Mouse (Mus musculus): ENCODE results near the gene Tmem189. TPM values are rescaled to one million over a fixed set of nuclear protein-coding genes. Genes with fewer than 3 reads are reported as not detected.

Gene Tmem189
- total RNA-seq, 2 experiments from 2014 or later: 27.4 to 28.0 TPM

GRCm38 (mm10) chr2:167683721-167684120, 5.9 kb downstream of the Tmem189 start:
- no peak for DNase-seq (ENCODE audit: low spot score in 2 of 2)

GRCm38 (mm10) chr2:167680657-167681056, 9.0 kb downstream of the Tmem189 start:
- DNase-seq (ENCODE audit: low spot score in 2 of 2): peak in 1 of 2 experiments; percentile 56

- peak; percentile 80 to 84 for DNase-seq (ENCODE audit: low spot score in 2 of 2)
Observed at GRCm38 (mm10) chr2:167679902-167680430, 9.7 kb downstream of the Tmem189 start.

- no peak for DNase-seq (ENCODE audit: low spot score in 2 of 2)
Observed at GRCm38 (mm10) chr2:167678600-167678999, 11.0 kb downstream of the Tmem189 start.

- DNase-seq (ENCODE audit: low spot score in 2 of 2): no peak
Observed at GRCm38 (mm10) chr2:167675120-167675909, 14.3 kb downstream of the Tmem189 start.

- peak in 1 of 2 experiments; percentile 49 for DNase-seq (ENCODE audit: low spot score in 2 of 2)
Observed at GRCm38 (mm10) chr2:167672212-167672685, 17.4 kb downstream of the Tmem189 start.

- no peak for DNase-seq (ENCODE audit: low spot score in 2 of 2)
Observed at GRCm38 (mm10) chr2:167671101-167671633, 18.5 kb downstream of the Tmem189 start.

GRCm38 (mm10) chr2:167669398-167669797, 20.2 kb downstream of the Tmem189 start:
- DNase-seq (ENCODE audit: low spot score in 2 of 2): no peak

- no peak for DNase-seq (ENCODE audit: low spot score in 2 of 2)
Observed at GRCm38 (mm10) chr2:167668426-167668825, 21.2 kb downstream of the Tmem189 start.

GRCm38 (mm10) chr2:167665972-167666713, 23.5 kb downstream of the Tmem189 start:
- no peak for DNase-seq (ENCODE audit: low spot score in 2 of 2)

GRCm38 (mm10) chr2:167662713-167663112, 26.9 kb downstream of the Tmem189 start:
- DNase-seq (ENCODE audit: low spot score in 2 of 2): no peak

GRCm38 (mm10) chr2:167661270-167662203, 28.1 kb downstream of the Tmem189 start, which contains the start of gene Gm20431:
Gm20431 (minus strand) TSS chr2:167661496.
- DNase-seq (ENCODE audit: low spot score in 2 of 2): peak; percentile 98 to 99

- DNase-seq (ENCODE audit: low spot score in 2 of 2): no peak
Observed at GRCm38 (mm10) chr2:167660611-167660971, 29.0 kb downstream of the Tmem189 start.

GRCm38 (mm10) chr2:167659847-167660610, 29.6 kb downstream of the Tmem189 start:
- DNase-seq (ENCODE audit: low spot score in 2 of 2): peak in 1 of 2 experiments; percentile 72

- DNase-seq (ENCODE audit: low spot score in 2 of 2): no peak
Observed at GRCm38 (mm10) chr2:167659177-167659846, 30.3 kb downstream of the Tmem189 start.

GRCm38 (mm10) chr2:167658712-167659111, 30.9 kb downstream of the Tmem189 start:
- DNase-seq (ENCODE audit: low spot score in 2 of 2): no peak

- DNase-seq (ENCODE audit: low spot score in 2 of 2): no peak
Observed at GRCm38 (mm10) chr2:167657973-167658372, 31.6 kb downstream of the Tmem189 start.

GRCm38 (mm10) chr2:167656629-167657478, 32.8 kb downstream of the Tmem189 start:
- no peak for DNase-seq (ENCODE audit: low spot score in 2 of 2)
